Mouse (Mus musculus): ENCODE measurements around the gene Syt15. TPM values are rescaled to one million over a fixed set of nuclear protein-coding genes. Genes with fewer than 3 reads are reported as not detected.

Syt15 gene
- polyA plus RNA-seq, 1 experiment from 2014 or later = 0.10 TPM

Other genes starting within 250 kb of the Syt15 start
- gene Zfp488, start 240.8 kb upstream of the Syt15 start, polyA plus RNA-seq (2016; fragmentation: Nextera tagmentation; extraction: Ambion mirVana) = 0.06 and 0.11 TPM in 2 replicates
- gene Gm30083, start 204.4 kb upstream of the Syt15 start, polyA plus RNA-seq (2016; fragmentation: Nextera tagmentation; extraction: Ambion mirVana) = not detected in 2 replicates
- not detected in 2 replicates for gene Gm5460, start 202.8 kb upstream of the Syt15 start, polyA plus RNA-seq (2016; fragmentation: Nextera tagmentation; extraction: Ambion mirVana)
- gene Antxrl, start 166.9 kb upstream of the Syt15 start, polyA plus RNA-seq (2016; fragmentation: Nextera tagmentation; extraction: Ambion mirVana) = not detected in 2 replicates
- 0.64 and 1.0 TPM in 2 replicates for gene Anxa8, start 133.6 kb upstream of the Syt15 start, polyA plus RNA-seq (2016; fragmentation: Nextera tagmentation; extraction: Ambion mirVana)
- not detected in 2 replicates for gene A630023A22Rik, start 116.8 kb upstream of the Syt15 start, polyA plus RNA-seq (2016; fragmentation: Nextera tagmentation; extraction: Ambion mirVana)
- gene Npy4r, start 67.1 kb upstream of the Syt15 start, polyA plus RNA-seq (2016; fragmentation: Nextera tagmentation; extraction: Ambion mirVana) = not detected in 2 replicates
- 0.32 and 0.33 TPM in 2 replicates for gene Gprin2, start 17.9 kb upstream of the Syt15 start, polyA plus RNA-seq (2016; fragmentation: Nextera tagmentation; extraction: Ambion mirVana)
- gene Shld2, start 90.9 kb downstream of the Syt15 start, polyA plus RNA-seq (2016; fragmentation: Nextera tagmentation; extraction: Ambion mirVana) = 8.4 and 9.8 TPM in 2 replicates
- gene Glud1, start 91.1 kb downstream of the Syt15 start, polyA plus RNA-seq (2016; fragmentation: Nextera tagmentation; extraction: Ambion mirVana) = 63.9 and 65.8 TPM in 2 replicates
- gene Fam25c, start 135.8 kb downstream of the Syt15 start, polyA plus RNA-seq (2016; fragmentation: Nextera tagmentation; extraction: Ambion mirVana) = not detected in 2 replicates
- 1.3 and 2.2 TPM in 2 replicates for gene Sncg, start 155.2 kb downstream of the Syt15 start, polyA plus RNA-seq (2016; fragmentation: Nextera tagmentation; extraction: Ambion mirVana)
- 6.2 and 6.7 TPM in 2 replicates for gene Mmrn2, start 155.9 kb downstream of the Syt15 start, polyA plus RNA-seq (2016; fragmentation: Nextera tagmentation; extraction: Ambion mirVana)